Mouse (Mus musculus): ENCODE results near the gene Fkbp6. TPM values are rescaled to one million over a fixed set of nuclear protein-coding genes. Genes with fewer than 3 reads are reported as not detected.

The Fkbp6 gene
- polyA plus RNA-seq, 1 experiment from 2014 or later = 0.18 TPM

DNA sequence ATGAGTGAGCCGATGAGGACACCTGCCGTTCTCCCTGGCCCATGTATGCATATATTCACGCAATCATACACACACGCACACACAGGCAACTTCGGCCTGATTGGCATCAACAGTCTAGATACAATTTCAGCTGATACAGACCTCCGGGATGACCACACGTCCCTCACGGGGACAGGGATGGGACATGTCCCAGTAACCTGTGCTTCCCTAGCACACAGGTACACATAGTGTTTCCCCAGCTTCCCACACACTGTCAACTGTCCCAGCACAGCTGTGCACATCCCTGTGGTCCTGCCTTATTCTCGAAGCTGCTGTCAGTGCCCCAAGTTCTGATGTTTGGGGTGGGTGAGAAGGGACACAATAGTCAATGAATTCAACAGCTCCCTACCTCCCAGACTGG is 102.5 kb downstream of the Fkbp6 start:
- no peak for ATAC-seq (replicated peaks)
- H3K4me3 ChIP-seq = peak overlapping the region; percentile 67

DNA sequence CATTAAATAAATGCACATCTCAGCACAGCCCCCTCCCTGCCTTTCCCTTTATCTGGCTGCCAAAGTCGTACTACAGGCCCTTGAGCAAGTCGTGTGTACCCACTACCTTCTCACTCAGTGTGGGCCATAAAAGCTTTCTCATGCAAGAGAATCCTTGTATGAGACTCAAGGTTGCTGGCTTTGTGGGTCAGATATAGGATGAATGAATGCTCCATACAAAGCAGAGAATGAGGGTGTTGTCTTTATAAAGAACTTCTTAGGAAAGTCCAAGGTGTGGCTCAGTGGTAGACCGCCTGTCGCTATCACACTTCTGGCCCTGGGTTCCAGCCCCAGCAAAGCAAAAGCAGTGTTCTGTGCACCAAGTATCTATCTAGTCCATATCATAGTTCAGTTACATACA is 103.3 kb downstream of the Fkbp6 start:
- H3K27me3 ChIP-seq = peaks cover 3% of the 10 kb centered on the region; the same call in 1 of the 2 replicates
- H3K36me3 ChIP-seq = peaks cover 40% of the 10 kb centered on the region
- 46% methylated on average over 4 of the region's 4 CpGs for WGBS
- no peak overlapping the region for H3K9ac ChIP-seq (replicated peaks)
- no peak overlapping the region for H3K4me3 ChIP-seq
- H3K27ac ChIP-seq (replicated peaks) = no peak overlapping the region
- ATAC-seq (replicated peaks) = no peak
- no peaks in the 10 kb centered on the region for H3K9me3 ChIP-seq
- no peak overlapping the region for H3K4me2 ChIP-seq (replicated peaks)
- H3K4me1 ChIP-seq = peaks cover 31% of the 10 kb centered on the region

More for the DNA sequence above, 102.5 kb downstream of the Fkbp6 start:
- H3K9ac ChIP-seq (replicated peaks) = no peak overlapping the region
- H3K4me2 ChIP-seq (replicated peaks) = peak overlapping the region; percentile 92
- no peak overlapping the region for H3K27ac ChIP-seq (replicated peaks)
- H3K27me3 ChIP-seq = peaks cover 3% of the 10 kb centered on the region; the same call in 1 of the 2 replicates
- H3K36me3 ChIP-seq = peaks cover 32% of the 10 kb centered on the region
- H3K4me1 ChIP-seq = peaks cover 31% of the 10 kb centered on the region
- 59% methylated on average over 9 of the region's 9 CpGs for WGBS
- no peaks in the 10 kb centered on the region for H3K9me3 ChIP-seq

GRCm38 (mm10) chr5:135243166-135243565 is 106.7 kb downstream of the Fkbp6 start:
- Histone ChIP-seq H3K9ac (replicated peaks) (no peak overlapping the region), H3K4me2 (replicated peaks) (no peak overlapping the region), H3K27me3 (no peaks in the 10 kb centered on the region), H3K27ac (replicated peaks) (no peak overlapping the region), H3K4me1 (0 out of 2 replicates have a peak, but pooled peaks cover 5% of the 10 kb centered on the region), H3K9me3 (no peaks in the 10 kb centered on the region), H3K4me3 (no peak overlapping the region), H3K36me3 (peaks cover 72% of the 10 kb centered on the region)
- 96% methylated on average over 1 of the region's 1 CpGs for WGBS
- ATAC-seq (replicated peaks) = no peak

- H3K4me3 ChIP-seq = no peak overlapping the region
- H3K36me3 ChIP-seq = peaks cover 78% of the 10 kb centered on the region
- no peaks in the 10 kb centered on the region for H3K9me3 ChIP-seq
- no peak overlapping the region for H3K9ac ChIP-seq (replicated peaks)
- no peak overlapping the region for H3K27ac ChIP-seq (replicated peaks)
- H3K27me3 ChIP-seq = no peaks in the 10 kb centered on the region
- ATAC-seq (replicated peaks) = no peak
- 0 out of 2 replicates have a peak, but pooled peaks cover 5% of the 10 kb centered on the region for H3K4me1 ChIP-seq
- 80% methylated on average over 3 of the region's 3 CpGs for WGBS
- H3K4me2 ChIP-seq (replicated peaks) = no peak overlapping the region
Measured at GRCm38 (mm10) chr5:135242608-135243007, 107.2 kb downstream of the Fkbp6 start.

- Histone ChIP-seq H3K9ac (replicated peaks) (no peak overlapping the region), H3K27me3 (no peaks in the 10 kb centered on the region), H3K36me3 (peaks cover 82% of the 10 kb centered on the region), H3K4me2 (replicated peaks) (no peak overlapping the region), H3K27ac (replicated peaks) (no peak overlapping the region), H3K4me1 (0 out of 2 replicates have a peak, but pooled peaks cover 5% of the 10 kb centered on the region), H3K4me3 (no peak overlapping the region), H3K9me3 (no peaks in the 10 kb centered on the region)
- no peak for ATAC-seq (replicated peaks)
- 78% methylated on average over 12 of the region's 12 CpGs for WGBS
Measured at GRCm38 (mm10) chr5:135242136-135242535, 107.7 kb downstream of the Fkbp6 start.

Small RNA genes within 50 kb of the gene (microRNA-seq; reads per million reads assigned to microRNA genes)
- 0.88 reads per million for gene Mir7033

Other genes with a start within 250 kb of the Fkbp6 start
- gene Tbl2, start 200.4 kb downstream of the Fkbp6 start, polyA plus RNA-seq (2015; fragmentation: Nextera tagmentation; extraction: Ambion mirVana) = 16.8 and 17.5 TPM in 2 replicates
- 52.9 and 53.8 TPM in 2 replicates for gene Bcl7b, start 181.8 kb downstream of the Fkbp6 start, polyA plus RNA-seq (2015; fragmentation: Nextera tagmentation; extraction: Ambion mirVana)
- gene Baz1b, start 162.8 kb downstream of the Fkbp6 start, polyA plus RNA-seq (2015; fragmentation: Nextera tagmentation; extraction: Ambion mirVana) = 42.9 and 43.2 TPM in 2 replicates
- 14.3 and 17.4 TPM in 2 replicates for gene Fzd9, start 98.8 kb downstream of the Fkbp6 start, polyA plus RNA-seq (2015; fragmentation: Nextera tagmentation; extraction: Ambion mirVana)
- not detected in 2 replicates for gene Trim50, start 3.3 kb upstream of the Fkbp6 start, polyA plus RNA-seq (2015; fragmentation: Nextera tagmentation; extraction: Ambion mirVana)
- gene Nsun5, start 19.9 kb upstream of the Fkbp6 start, polyA plus RNA-seq (2015; fragmentation: Nextera tagmentation; extraction: Ambion mirVana) = 40.3 and 40.7 TPM in 2 replicates
- gene Pom121, start 44.5 kb upstream of the Fkbp6 start, polyA plus RNA-seq (2015; fragmentation: Nextera tagmentation; extraction: Ambion mirVana) = 13.2 and 13.7 TPM in 2 replicates
- 29.2 and 31.7 TPM in 2 replicates for gene Hip1, start 195.1 kb upstream of the Fkbp6 start, polyA plus RNA-seq (2015; fragmentation: Nextera tagmentation; extraction: Ambion mirVana)
- not detected in 2 replicates for gene Ccl26, start 213.5 kb upstream of the Fkbp6 start, polyA plus RNA-seq (2015; fragmentation: Nextera tagmentation; extraction: Ambion mirVana)
- gene Ccl24, start 223.0 kb upstream of the Fkbp6 start, polyA plus RNA-seq (2015; fragmentation: Nextera tagmentation; extraction: Ambion mirVana) = 0.87 and 1.1 TPM in 2 replicates

All from forebrain, embryonic 15.5 days (tissue).